Mouse (Mus musculus) adrenal gland, postnatal 10 days (tissue): Measurements from ENCODE around the gene Pilra. TPM values are rescaled to one million over a fixed set of nuclear protein-coding genes. Genes with fewer than 3 reads are reported as not detected.

Experiments
- DNase-seq: peaks from one replicate; pipeline ENCODE4 v3.0.0; 2021; ENCODE audit warnings: mixed read lengths
- total RNA-seq, 2 experiments: library from RNA; stranded (reverse); gene quantifications; 2 replicates each; pipeline ENCODE4 v1.2.3; 2021

Gene Pilra
- total RNA-seq, 2 experiments from 2014 or later: 1.6 to 2.8 TPM

GRCm38 (mm10) chr5:137779053-137779933, 56.8 kb downstream of the Pilra start:
- DNase-seq: peak; percentile 66

DNA sequence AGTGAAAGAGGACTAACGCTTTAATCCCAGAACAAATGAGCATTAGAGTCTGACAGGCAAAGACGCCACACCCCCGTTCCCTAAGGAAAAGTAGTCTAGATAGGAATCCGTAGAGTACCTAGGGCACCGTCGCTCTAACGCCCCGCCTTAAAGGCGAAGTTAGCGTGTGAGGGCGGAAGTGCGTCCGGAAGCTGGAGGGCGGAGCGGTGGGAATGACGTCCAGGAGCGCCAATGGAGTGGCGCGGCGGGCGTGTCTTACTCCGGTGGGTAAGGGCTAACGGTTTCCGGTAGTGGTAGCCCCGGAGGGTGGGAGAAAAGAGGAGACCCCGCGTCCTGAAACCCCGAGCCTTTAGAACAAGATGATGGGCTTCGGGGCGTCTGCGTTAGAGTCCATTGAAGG, 57.4 kb downstream of the Pilra start, which contains the start of gene Ppp1r35:
Ppp1r35 (plus strand) TSS at position 215 of the 400 bp plus-strand sequence.
- DNase-seq: peak; percentile 98

- no peak for DNase-seq
These were observed 58.7 kb downstream of the Pilra start for GRCm38 (mm10) chr5:137777267-137777845.

DNA sequence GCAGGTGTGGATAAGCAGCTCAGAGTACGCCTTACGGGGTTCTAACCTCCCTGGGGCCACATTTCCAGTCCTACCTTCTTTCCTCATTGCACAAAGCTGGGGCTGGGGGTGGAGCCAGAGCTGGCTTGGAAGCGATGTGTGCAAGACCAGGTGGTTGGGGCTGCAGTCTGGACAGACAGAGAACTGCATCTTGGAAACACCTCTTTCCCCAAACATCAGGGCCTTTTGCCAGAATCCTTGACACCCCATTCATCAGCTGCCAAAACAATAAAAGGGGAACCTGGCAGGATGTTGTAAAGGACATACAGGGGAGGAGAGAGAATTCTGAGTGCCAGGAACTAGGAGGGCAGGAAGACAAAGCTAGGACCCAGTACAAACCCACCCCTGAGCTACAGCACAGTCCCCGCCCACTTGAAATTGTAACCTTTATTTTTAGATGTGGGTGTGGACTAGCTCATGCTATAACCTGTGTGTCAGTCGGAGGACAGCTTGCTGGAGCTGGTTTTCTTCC, 59.6 kb downstream of the Pilra start:
- peak; percentile 52 for DNase-seq

DNA sequence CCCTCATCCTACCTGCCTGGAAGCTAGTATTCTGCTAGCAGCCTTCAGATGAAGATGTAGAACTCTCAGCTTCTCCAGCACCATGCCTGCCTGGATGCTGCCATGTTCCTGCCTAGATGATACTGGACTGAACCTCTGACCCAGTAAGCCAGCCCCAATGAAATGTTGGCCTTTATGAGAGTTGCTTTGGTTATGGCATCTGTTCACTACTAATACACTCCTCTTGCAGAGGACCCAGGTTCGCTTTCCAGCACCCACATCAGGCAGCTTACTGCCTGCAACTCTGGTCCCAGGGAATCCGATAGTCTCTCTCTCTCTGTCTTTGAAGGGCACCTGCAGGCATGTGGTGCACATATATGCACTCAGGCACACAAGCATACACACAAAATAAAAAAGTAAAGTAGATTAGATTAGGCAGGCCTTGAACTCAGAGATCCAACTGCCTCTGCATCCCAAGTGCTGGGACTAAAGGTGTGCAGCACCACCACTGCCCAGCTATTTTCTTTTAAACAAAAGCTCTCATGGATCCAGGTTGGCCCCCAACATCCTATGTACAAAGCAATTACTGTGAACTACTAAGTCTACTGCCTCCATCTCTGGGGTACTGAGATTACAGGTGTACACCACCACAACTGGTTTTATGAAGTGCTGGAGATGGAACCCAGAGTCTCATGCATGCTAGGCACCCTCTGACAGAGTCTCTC, 60.3 kb downstream of the Pilra start:
- DNase-seq: no peak

- DNase-seq: no peak
These were observed 63.3 kb downstream of the Pilra start for GRCm38 (mm10) chr5:137772755-137773154.

Other genes starting within 250 kb of the Pilra start
- 10 to 100 TPM; 43.3 to 47.4 TPM for gene Mospd3, start 235.2 kb downstream of the Pilra start, total RNA-seq
- 100 to 1,000 TPM; 347 to 368 TPM for gene Pcolce, start 222.5 kb downstream of the Pilra start, total RNA-seq
- gene Fbxo24, start 207.3 kb downstream of the Pilra start, total RNA-seq: 1 to 10 TPM in 1 of 2 experiments, under 1 TPM in 1; 0.51 to 1.2 TPM
- gene Lrch4, start 207.2 kb downstream of the Pilra start, total RNA-seq: 10 to 100 TPM; 25.0 to 29.9 TPM
- 10 to 100 TPM in 1 of 2 experiments, 1 to 10 TPM in 1; 5.7 to 10.6 TPM for gene Gm20605, start 207.1 kb downstream of the Pilra start, total RNA-seq
- gene Sap25, start 194.9 kb downstream of the Pilra start, total RNA-seq: 1 to 10 TPM; 4.2 to 9.7 TPM
- 1 to 10 TPM; 2.1 to 4.0 TPM for gene Irs3, start 190.6 kb downstream of the Pilra start, total RNA-seq
- 10 to 100 TPM; 21.0 to 21.9 TPM for gene Agfg2, start 151.6 kb downstream of the Pilra start, total RNA-seq
- gene Nyap1, start 94.7 kb downstream of the Pilra start, total RNA-seq: 1 to 10 TPM; 4.9 to 6.5 TPM
- 100 to 1,000 TPM in 1 of 2 experiments, 10 to 100 TPM in 1; 88.3 to 101 TPM for gene Tsc22d4, start 90.6 kb downstream of the Pilra start, total RNA-seq
- gene Ppp1r35, start 57.4 kb downstream of the Pilra start, total RNA-seq: 10 to 100 TPM; 21.6 to 23.1 TPM
- 10 to 100 TPM; 43.5 to 47.9 TPM for gene Mepce, start 48.6 kb downstream of the Pilra start, total RNA-seq
- gene Zcwpw1, start 48.5 kb downstream of the Pilra start, total RNA-seq: 1 to 10 TPM; 5.9 to 6.7 TPM
- 1 to 10 TPM; 1.5 to 2.1 TPM for gene Pilrb1, start 21.8 kb upstream of the Pilra start, total RNA-seq
- gene Pilrb2, start 35.5 kb upstream of the Pilra start, total RNA-seq: 1 to 10 TPM; 2.0 to 2.2 TPM
- 1 to 10 TPM; 3.0 to 8.2 TPM for gene Cyp3a13, start 85.3 kb upstream of the Pilra start, total RNA-seq
- gene Gjc3, start 126.8 kb upstream of the Pilra start, total RNA-seq: 1 to 10 TPM; 1.2 to 2.2 TPM
- 100 to 1,000 TPM in 1 of 2 experiments, 10 to 100 TPM in 1; 48.9 to 125 TPM for gene Azgp1, start 145.2 kb upstream of the Pilra start, total RNA-seq
- not detected for gene Smok3a, start 185.0 kb upstream of the Pilra start, total RNA-seq
- gene Smok3b, start 185.1 kb upstream of the Pilra start, total RNA-seq: not detected
- gene Smok3c, start 216.9 kb upstream of the Pilra start, total RNA-seq: not detected
- gene Zkscan1, start 248.8 kb upstream of the Pilra start, total RNA-seq: 10 to 100 TPM; 29.2 to 33.8 TPM